Mouse (Mus musculus) kidney, postnatal 25 days (tissue): ENCODE measurements around the gene Gm281.

Source experiments
- DNase-seq, 2 experiments: peaks; one replicate each; pipeline ENCODE4 v3.0.0; 2021; ENCODE audit warnings: mixed read lengths in 2 of 2

Gm281 gene

GRCm38 (mm10) chr14:13812801-13813479 is 101.3 kb downstream of the Gm281 start:
- no peak for DNase-seq

- no peak for DNase-seq
Observed at GRCm38 (mm10) chr14:13790446-13790845, 123.8 kb downstream of the Gm281 start.

- no peak for DNase-seq
Observed at GRCm38 (mm10) chr14:13790001-13790400, 124.3 kb downstream of the Gm281 start.

- no peak for DNase-seq
Observed at GRCm38 (mm10) chr14:13782970-13783369, 131.3 kb downstream of the Gm281 start.

- no peak for DNase-seq
Observed at GRCm38 (mm10) chr14:13778383-13778782, 135.9 kb downstream of the Gm281 start.

- no peak for DNase-seq
Observed at GRCm38 (mm10) chr14:13771163-13771562, 143.1 kb downstream of the Gm281 start.

- no peak for DNase-seq
Observed at GRCm38 (mm10) chr14:13770686-13771085, 143.6 kb downstream of the Gm281 start.
